Mouse (Mus musculus) urinary bladder, postnatal 4 days (tissue): ENCODE data around the gene Nmd3.
A peak's percentile ranks its signal among the peaks of the same experiment; 100 is the strongest.

Source experiments
- DNase-seq, 2 experiments: peaks; one replicate each; pipeline ENCODE4 v3.0.0; 2021 to 2022; ENCODE audit warnings: low spot score in 2 of 2

Nmd3 gene

GRCm38 (mm10) chr3:69721814-69722186, at the start of gene Nmd3:
Gene Nmd3 (plus strand): TSS chr3:69721985.
- DNase-seq: peak; percentile 83 to 95

- no peak for DNase-seq
These were observed 48.4 kb upstream of the Nmd3 start for GRCm38 (mm10) chr3:69673351-69673750.

- no peak for DNase-seq
These were observed 47.6 kb upstream of the Nmd3 start for GRCm38 (mm10) chr3:69674206-69674605.

- DNase-seq: no peak
These were observed 32.0 kb upstream of the Nmd3 start for GRCm38 (mm10) chr3:69689791-69690190.

GRCm38 (mm10) chr3:69690939-69691338, 30.8 kb upstream of the Nmd3 start:
- DNase-seq: no peak

GRCm38 (mm10) chr3:69699851-69700500, 21.8 kb upstream of the Nmd3 start:
- DNase-seq: no peak

GRCm38 (mm10) chr3:69701905-69702304, 19.9 kb upstream of the Nmd3 start:
- DNase-seq: no peak

- no peak for DNase-seq
These were observed 19.4 kb upstream of the Nmd3 start for GRCm38 (mm10) chr3:69702421-69702820.

- no peak for DNase-seq
These were observed 12.5 kb upstream of the Nmd3 start for GRCm38 (mm10) chr3:69709043-69709929.

- no peak for DNase-seq
These were observed 9.7 kb upstream of the Nmd3 start for GRCm38 (mm10) chr3:69711907-69712600.

GRCm38 (mm10) chr3:69717476-69717875, 4.3 kb upstream of the Nmd3 start:
- DNase-seq: no peak

- no peak for DNase-seq
These were observed 542 bp downstream of the Nmd3 start for GRCm38 (mm10) chr3:69722187-69722867.

GRCm38 (mm10) chr3:69723161-69723560, 1.4 kb downstream of the Nmd3 start:
- DNase-seq: no peak

- no peak for DNase-seq
These were observed 9.1 kb downstream of the Nmd3 start for GRCm38 (mm10) chr3:69730930-69731329.

- no peak for DNase-seq
These were observed 12.2 kb downstream of the Nmd3 start for GRCm38 (mm10) chr3:69733939-69734338.

GRCm38 (mm10) chr3:69755192-69755591, 33.4 kb downstream of the Nmd3 start:
- DNase-seq: no peak

GRCm38 (mm10) chr3:69755968-69756367, 34.2 kb downstream of the Nmd3 start:
- no peak for DNase-seq

GRCm38 (mm10) chr3:69756499-69756898, 34.7 kb downstream of the Nmd3 start:
- no peak for DNase-seq

- no peak for DNase-seq
These were observed 35.7 kb downstream of the Nmd3 start for GRCm38 (mm10) chr3:69757456-69757855.

GRCm38 (mm10) chr3:69760081-69760480, 38.3 kb downstream of the Nmd3 start:
- no peak for DNase-seq

- DNase-seq: peak in 1 of 2 experiments; percentile 19
These were observed 39.4 kb downstream of the Nmd3 start for GRCm38 (mm10) chr3:69761195-69761594.

- DNase-seq: no peak
These were observed 41.1 kb downstream of the Nmd3 start for GRCm38 (mm10) chr3:69762838-69763368.
